10 mouse cellular contexts compared by ENCODE assay signal in the genomic region with DNA sequence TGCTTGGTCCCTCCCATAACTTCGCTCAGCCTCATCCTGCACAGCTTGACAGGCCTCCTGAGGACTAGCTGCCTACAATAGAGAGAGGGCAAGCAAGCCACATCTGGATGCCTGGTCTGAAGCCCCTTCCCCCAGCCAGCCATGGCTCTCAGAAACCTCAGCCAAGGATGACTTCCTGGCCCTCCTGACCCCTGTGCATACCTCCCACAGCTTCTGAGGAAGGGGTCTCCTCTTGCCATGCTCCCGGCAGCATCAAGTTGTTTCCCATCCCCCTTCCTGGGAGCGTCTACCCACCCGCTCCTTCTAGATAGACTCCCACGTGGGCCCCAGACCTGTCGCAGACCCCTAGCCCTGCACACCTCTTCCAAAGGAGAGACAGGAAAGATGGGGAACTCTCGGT. TPM values are rescaled to one million over a fixed set of nuclear protein-coding genes. Genes with fewer than 3 reads are reported as not detected.
A peak's percentile ranks its signal among the peaks of the same experiment; 100 is the strongest.
DNase-seq lines count a peak whose midpoint lies in the region; ATAC-seq and TF ChIP-seq lines count a peak whose summit lies in the region.
"Had no signal": no experiment of that assay in that cellular context is flagged by ENCODE, and none has a peak within 500 bp of the region (broad histone marks: within the 10 kb centered on the region; RNA-seq: fewer than 3 reads in every experiment).

No protein-coding gene starts in this region.

- no peak for DNase-seq in forebrain, embryonic 11.5 days (ENCODE audit: low spot score)
- DNase-seq in liver, adult 2 months (ENCODE audit: extremely low read depth, low read depth, low spot score) = no peak
- no peak for DNase-seq in liver

- H3K27ac ChIP-seq in forebrain, embryonic 11.5 days (ENCODE audit: low read depth, low read length) = no peak overlapping the region
- H3K27ac ChIP-seq in forebrain, embryonic 16.5 days (ENCODE audit: low read length) = no peak overlapping the region
- no peak overlapping the region for H3K27ac ChIP-seq in liver, adult 2 months (replicated peaks; ENCODE audit: insufficient read depth, low read depth, low read length)
- H3K27ac ChIP-seq in hindbrain, embryonic 15.5 days (replicated peaks) = no peak overlapping the region
- H3K27ac ChIP-seq in neural tube, embryonic 12.5 days = no peak overlapping the region

- no peaks in the 10 kb centered on the region for H3K79me2 ChIP-seq in liver, adult 2 months (ENCODE audit: control insufficient read depth, insufficient read depth, low read length)

- no peaks in the 10 kb centered on the region for H3K36me3 ChIP-seq in forebrain, embryonic 11.5 days (ENCODE audit: control insufficient read depth, insufficient read depth, low read length)
- H3K36me3 ChIP-seq in forebrain, embryonic 16.5 days (ENCODE audit: control insufficient read depth, insufficient read depth) = no peaks in the 10 kb centered on the region
- H3K36me3 ChIP-seq in liver, adult 2 months (ENCODE audit: control insufficient read depth, insufficient read depth, low read length) = no peaks in the 10 kb centered on the region
- H3K36me3 ChIP-seq in hindbrain, embryonic 15.5 days = no peaks in the 10 kb centered on the region
- H3K36me3 ChIP-seq in neural tube, embryonic 12.5 days = no peaks in the 10 kb centered on the region

- no peaks in the 10 kb centered on the region for H3K9me3 ChIP-seq in forebrain, embryonic 11.5 days (ENCODE audit: control insufficient read depth, low read length)
- no peaks in the 10 kb centered on the region for H3K9me3 ChIP-seq in forebrain, embryonic 16.5 days (ENCODE audit: control insufficient read depth, low read length)
- H3K9me3 ChIP-seq in hindbrain, embryonic 15.5 days = no peaks in the 10 kb centered on the region
- no peaks in the 10 kb centered on the region for H3K9me3 ChIP-seq in neural tube, embryonic 12.5 days

- TF ChIP-seq CTCF in liver, adult 2 months (IDR thresholded peaks at IDR 0.05; ENCODE audit: low read depth, low read length) = no peak

- H3K9ac ChIP-seq in forebrain, embryonic 11.5 days (ENCODE audit: low read length) = no peak overlapping the region
- no peak overlapping the region for H3K9ac ChIP-seq in forebrain, embryonic 16.5 days (replicated peaks; ENCODE audit: low read depth, low read length)
- H3K9ac ChIP-seq in liver, adult 2 months (ENCODE audit: low read depth, low read length) = no peak overlapping the region; the same call in 1 of the 2 replicates
- no peak overlapping the region for H3K9ac ChIP-seq in hindbrain, embryonic 15.5 days
- 0 out of 2 replicates have a peak overlapping the region, but pooled peaks have one; percentile 17 for H3K9ac ChIP-seq in neural tube, embryonic 12.5 days

- 49% methylated on average over 7 of the region's 7 CpGs for WGBS in forebrain, embryonic 11.5 days
- 73% methylated on average over 7 of the region's 7 CpGs for WGBS in forebrain, embryonic 16.5 days
- 72% methylated on average over 7 of the region's 7 CpGs for WGBS in liver, adult 2 months
- WGBS in hindbrain, embryonic 15.5 days = 53% methylated on average over 7 of the region's 7 CpGs
- 59% methylated on average over 7 of the region's 7 CpGs for whole genome bisulfite sequencing in neural tube, embryonic 12.5 days

- peak overlapping the region; percentile 7; the same call in 1 of the 2 replicates for H3K4me3 ChIP-seq in forebrain, embryonic 11.5 days (ENCODE audit: low read depth, low read length)
- H3K4me3 ChIP-seq in forebrain, embryonic 16.5 days (replicated peaks; ENCODE audit: low read length) = no peak overlapping the region
- H3K4me3 ChIP-seq in liver, adult 2 months (ENCODE audit: insufficient read depth, low read depth, low read length) = peak overlapping the region; percentile 19
- no peak overlapping the region for H3K4me3 ChIP-seq in hindbrain, embryonic 15.5 days
- H3K4me3 ChIP-seq in neural tube, embryonic 12.5 days = peak overlapping the region; percentile 19

- H3K27me3 ChIP-seq in forebrain, embryonic 11.5 days (ENCODE audit: control insufficient read depth, insufficient read depth, low read length) = no peaks in the 10 kb centered on the region
- H3K27me3 ChIP-seq in forebrain, embryonic 16.5 days (replicated peaks; ENCODE audit: control insufficient read depth, insufficient read depth, low read length) = no peaks in the 10 kb centered on the region
- H3K27me3 ChIP-seq in liver, adult 2 months (ENCODE audit: control insufficient read depth, insufficient read depth, low read length) = no peaks in the 10 kb centered on the region
- H3K27me3 ChIP-seq in hindbrain, embryonic 15.5 days = no peaks in the 10 kb centered on the region
- no peaks in the 10 kb centered on the region for H3K27me3 ChIP-seq in neural tube, embryonic 12.5 days (replicated peaks)
- H3K27me3 ChIP-seq: Patski had no signal

- no peak for ATAC-seq in forebrain, embryonic 11.5 days (replicated peaks; ENCODE audit: low FRiP score)
- no peak for ATAC-seq in forebrain, embryonic 16.5 days
- no peak for ATAC-seq in hindbrain, embryonic 15.5 days (ENCODE audit: low FRiP score, low read depth)
- ATAC-seq in neural tube, embryonic 12.5 days (ENCODE audit: low FRiP score, low read depth) = no peak
- ATAC-seq in inflammation-experienced regulatory T-cells, adult 6 months = no peak
- no peak for ATAC-seq in monocyte, adult 5-6 weeks (replicated peaks; ENCODE audit: insufficient number of reproducible peaks, low FRiP score, low TSS enrichment, poor library complexity, severe bottlenecking)
- ATAC-seq: Patski had no signal

- peak overlapping the region; percentile 11; the same call in 1 of the 2 replicates for H3K4me2 ChIP-seq in forebrain, embryonic 11.5 days (ENCODE audit: low read depth, low read length, severe bottlenecking)
- no peak overlapping the region for H3K4me2 ChIP-seq in forebrain, embryonic 16.5 days (ENCODE audit: low read length)
- peak overlapping the region; percentile 17; the same call in 1 of the 2 replicates for H3K4me2 ChIP-seq in hindbrain, embryonic 15.5 days
- peak overlapping the region; percentile 48 for H3K4me2 ChIP-seq in neural tube, embryonic 12.5 days (replicated peaks)

- no peak for TF ChIP-seq POLR2A in liver, adult 2 months (IDR thresholded peaks at IDR 0.05; ENCODE audit: extremely low read depth, insufficient read depth, low read length)

- H3K4me1 ChIP-seq in forebrain, embryonic 11.5 days (replicated peaks; ENCODE audit: control insufficient read depth, insufficient read depth, low read length) = peaks cover 3% of the 10 kb centered on the region; the same call in 1 of the 2 replicates
- H3K4me1 ChIP-seq in forebrain, embryonic 16.5 days (replicated peaks; ENCODE audit: control insufficient read depth, insufficient read depth, low read length) = peaks cover 18% of the 10 kb centered on the region
- no peaks in the 10 kb centered on the region for H3K4me1 ChIP-seq in liver, adult 2 months (ENCODE audit: control insufficient read depth, insufficient read depth, low read length)
- peaks cover 23% of the 10 kb centered on the region for H3K4me1 ChIP-seq in hindbrain, embryonic 15.5 days (replicated peaks)
- H3K4me1 ChIP-seq in neural tube, embryonic 12.5 days = peaks cover 32% of the 10 kb centered on the region

RNA-seq across cellular contexts. Expression of gene Tns1, which starts 33.9 kb away (rescaled TPM):
- polyA plus RNA-seq in forebrain, embryonic 11.5 days (2014; fragmentation: Nextera tagmentation; extraction: Ambion mirVana) = 15.6 and 17.1 TPM in 2 replicates
- 10.7 and 11.0 TPM in 2 replicates for polyA plus RNA-seq in forebrain, embryonic 16.5 days (2015; fragmentation: Nextera tagmentation; extraction: Ambion mirVana)
- 17.9 and 25.2 TPM in 2 replicates for total RNA-seq in liver, adult 2 months (2014; rRNA removed)
- polyA plus RNA-seq in liver, adult 2 months (2012; rRNA removed) = 42.1 and 47.9 TPM in 2 replicates
- 13.5 and 14.0 TPM in 2 replicates for polyA plus RNA-seq in hindbrain, embryonic 15.5 days (2015; fragmentation: Nextera tagmentation; extraction: Ambion mirVana)
- 13.8 and 16.5 TPM in 2 replicates for polyA plus RNA-seq in neural tube, embryonic 12.5 days (2016; fragmentation: Nextera tagmentation; extraction: Ambion mirVana)
- polyA plus RNA-seq in inflammation-experienced regulatory T-cells, adult 6 months (2017; shearing (Covaris generic)) = 10 to 100 TPM in 2 of 3 experiments, 1 to 10 TPM in 1; 9.1 to 16.3 (median 15.5) TPM
- total RNA-seq in monocyte, adult 5-6 weeks (2017) = 1.9 to 2.9 TPM (median 2.0 TPM) in 3 replicates

RNA-seq across cellular contexts. Expression of gene Rufy4, which starts 35.0 kb away (rescaled TPM):
- 0.24 and 0.27 TPM in 2 replicates for polyA plus RNA-seq in forebrain, embryonic 11.5 days (2014; fragmentation: Nextera tagmentation; extraction: Ambion mirVana)
- 0.32 and 0.36 TPM in 2 replicates for polyA plus RNA-seq in forebrain, embryonic 16.5 days (2015; fragmentation: Nextera tagmentation; extraction: Ambion mirVana)
- total RNA-seq in liver, adult 2 months (2014; rRNA removed) = 0.20 and 0.37 TPM in 2 replicates
- 0.09 and 0.32 TPM in 2 replicates for polyA plus RNA-seq in liver, adult 2 months (2012; rRNA removed)
- 0.24 and 0.30 TPM in 2 replicates for polyA plus RNA-seq in hindbrain, embryonic 15.5 days (2015; fragmentation: Nextera tagmentation; extraction: Ambion mirVana)
- 0.37 and 0.51 TPM in 2 replicates for polyA plus RNA-seq in neural tube, embryonic 12.5 days (2016; fragmentation: Nextera tagmentation; extraction: Ambion mirVana)
- not detected for polyA plus RNA-seq in inflammation-experienced regulatory T-cells, adult 6 months (2017; shearing (Covaris generic))
- 2.6 TPM in 1 of 3 replicates, not detected in the others for total RNA-seq in monocyte, adult 5-6 weeks (2017)
- total RNA-seq: left cerebral cortex, postnatal 36 days had no signal

Comparison
In these comparisons a context has a peak if more than half of its experiments do, and no peak if none do; other contexts are left out.
1. H3K4me3 ChIP-seq: peak in forebrain, embryonic 11.5 days (single experiment), liver, adult 2 months (single experiment) and neural tube, embryonic 12.5 days (single experiment); none in forebrain, embryonic 16.5 days (single experiment) and hindbrain, embryonic 15.5 days (single experiment).